Mouse (Mus musculus) adrenal gland, adult 8-10 months (tissue): Measurements from ENCODE around the gene Nrip1. TPM values are rescaled to one million over a fixed set of nuclear protein-coding genes. Genes with fewer than 3 reads are reported as not detected.

ENCODE experiments used
- DNase-seq: peaks from one replicate; pipeline ENCODE4 v3.0.0; 2022
- total RNA-seq, 4 experiments: library from RNA; stranded (reverse); gene quantifications; 2 replicates each; pipeline ENCODE4 v1.2.4; 2022

Gene Nrip1
- total RNA-seq, 4 experiments from 2014 or later = 86.7 to 143 (median 105) TPM

GRCm38 (mm10) chr16:76315642-76316041, 58.0 kb downstream of the Nrip1 start:
- no peak for DNase-seq

- no peak for DNase-seq
Observed at GRCm38 (mm10) chr16:76314013-76314950, 59.3 kb downstream of the Nrip1 start.

- DNase-seq = no peak
Observed at GRCm38 (mm10) chr16:76312887-76313420, 60.7 kb downstream of the Nrip1 start.

GRCm38 (mm10) chr16:76310791-76311190, 62.8 kb downstream of the Nrip1 start:
- no peak for DNase-seq

GRCm38 (mm10) chr16:76310286-76310685, 63.3 kb downstream of the Nrip1 start:
- DNase-seq = no peak

GRCm38 (mm10) chr16:76309280-76309679, 64.3 kb downstream of the Nrip1 start:
- DNase-seq = no peak

- DNase-seq = no peak
Observed at GRCm38 (mm10) chr16:76307039-76307438, 66.6 kb downstream of the Nrip1 start.

GRCm38 (mm10) chr16:76306446-76306845, 67.2 kb downstream of the Nrip1 start:
- DNase-seq = no peak

GRCm38 (mm10) chr16:76303436-76303835, 70.2 kb downstream of the Nrip1 start:
- no peak for DNase-seq

GRCm38 (mm10) chr16:76301728-76302050, 71.9 kb downstream of the Nrip1 start:
- no peak for DNase-seq

- no peak for DNase-seq
Observed at GRCm38 (mm10) chr16:76301037-76301727, 72.4 kb downstream of the Nrip1 start.

GRCm38 (mm10) chr16:76300452-76300851, 73.2 kb downstream of the Nrip1 start:
- DNase-seq = no peak

- peak; percentile 66 for DNase-seq
Observed at GRCm38 (mm10) chr16:76299511-76299910, 74.1 kb downstream of the Nrip1 start.

- peak; percentile 53 for DNase-seq
Observed at GRCm38 (mm10) chr16:76295322-76295721, 78.3 kb downstream of the Nrip1 start.

- DNase-seq = no peak
Observed at GRCm38 (mm10) chr16:76294550-76294949, 79.1 kb downstream of the Nrip1 start.

GRCm38 (mm10) chr16:76293765-76294463, 79.7 kb downstream of the Nrip1 start:
- DNase-seq = peak; percentile 86

GRCm38 (mm10) chr16:76293176-76293575, 80.5 kb downstream of the Nrip1 start:
- no peak for DNase-seq

- no peak for DNase-seq
Observed at GRCm38 (mm10) chr16:76292656-76293055, 81.0 kb downstream of the Nrip1 start.

GRCm38 (mm10) chr16:76291366-76291765, 82.3 kb downstream of the Nrip1 start:
- DNase-seq = no peak

- DNase-seq = no peak
Observed at GRCm38 (mm10) chr16:76289495-76289894, 84.1 kb downstream of the Nrip1 start.

- DNase-seq = no peak
Observed at GRCm38 (mm10) chr16:76283796-76284195, 89.8 kb downstream of the Nrip1 start.

GRCm38 (mm10) chr16:76281850-76282249, 91.8 kb downstream of the Nrip1 start:
- DNase-seq = no peak

- no peak for DNase-seq
Observed at GRCm38 (mm10) chr16:76280365-76280764, 93.3 kb downstream of the Nrip1 start.
